Mouse (Mus musculus): Measurements from ENCODE around the gene Zfp398. TPM values are rescaled to one million over a fixed set of nuclear protein-coding genes. Genes with fewer than 3 reads are reported as not detected.

Gene Zfp398
- total RNA-seq (2021) = 1 to 10 TPM; 6.7 to 7.0 TPM
- long read RNA-seq, experiment 1 = 0 reads
- long read RNA-seq, experiment 2, partial matches to known transcripts = 1 of 3 reads
- long read RNA-seq, experiment 2, other reads (novel, unspliced or antisense) = 2 of 3 reads

- DNase-seq = peak; percentile 98 to 99
- intact Hi-C loops (cut with DNase I) = loop anchor here (5.0 kb wide), 1 partner anchor 42 kb away; the partner anchor contains the start of gene Zfp282
Measured at GRCm38 (mm10) chr6:47835482-47835983, at the start of gene Zfp398. Gene Zfp398 (plus strand): TSS chr6:47835661.

GRCm38 (mm10) chr6:47787941-47788736 is 47.3 kb upstream of the Zfp398 start:
- DNase-seq = peak; percentile 78 to 81
- intact Hi-C loops (cut with DNase I) = no loop called here

GRCm38 (mm10) chr6:47788821-47789220 is 46.6 kb upstream of the Zfp398 start:
- intact Hi-C loops (cut with DNase I) = no loop called here
- no peak for DNase-seq

- intact Hi-C loops (cut with DNase I) = no loop called here
- no peak for DNase-seq
Measured at GRCm38 (mm10) chr6:47790745-47791144, 44.7 kb upstream of the Zfp398 start.

- intact Hi-C loops (cut with DNase I) = no loop called here
- no peak for DNase-seq
Measured at GRCm38 (mm10) chr6:47792533-47792932, 42.9 kb upstream of the Zfp398 start.

- intact Hi-C loops (cut with DNase I) = no loop called here
- DNase-seq = no peak
Measured at GRCm38 (mm10) chr6:47793284-47793683, 42.2 kb upstream of the Zfp398 start.

GRCm38 (mm10) chr6:47794106-47794830 is 41.2 kb upstream of the Zfp398 start:
- peak; percentile 22 to 42 for DNase-seq
- intact Hi-C loops (cut with DNase I) = loop anchor here (1.0 kb wide), 1 partner anchor 36 kb away; the partner anchor contains the start of gene Zfp786

GRCm38 (mm10) chr6:47799079-47799478 is 36.4 kb upstream of the Zfp398 start:
- intact Hi-C loops (cut with DNase I) = loop anchor here (1.0 kb wide), 1 partner anchor 31 kb away; the partner anchor contains the start of gene Zfp786
- DNase-seq = peak; percentile 56 to 76

GRCm38 (mm10) chr6:47805520-47805919 is 29.9 kb upstream of the Zfp398 start:
- no peak for DNase-seq
- intact Hi-C loops (cut with DNase I) = no loop called here

GRCm38 (mm10) chr6:47807419-47807818 is 28.0 kb upstream of the Zfp398 start:
- DNase-seq = no peak
- intact Hi-C loops (cut with DNase I) = no loop called here

- intact Hi-C loops (cut with DNase I) = no loop called here
- no peak for DNase-seq
Measured at GRCm38 (mm10) chr6:47808545-47808944, 26.9 kb upstream of the Zfp398 start.

GRCm38 (mm10) chr6:47809053-47809452 is 26.4 kb upstream of the Zfp398 start:
- intact Hi-C loops (cut with DNase I) = no loop called here
- no peak for DNase-seq

- no peak for DNase-seq
- intact Hi-C loops (cut with DNase I) = loop anchor here (2.0 kb wide), 1 partner anchor 13 kb away; no protein-coding TSS in a partner anchor
Measured at GRCm38 (mm10) chr6:47810181-47810580, 25.3 kb upstream of the Zfp398 start.

GRCm38 (mm10) chr6:47811324-47811723 is 24.1 kb upstream of the Zfp398 start:
- no peak for DNase-seq
- intact Hi-C loops (cut with DNase I) = loop anchor here (2.0 kb wide), 1 partner anchor 15 kb away; no protein-coding TSS in a partner anchor

GRCm38 (mm10) chr6:47812271-47812915 is 23.1 kb upstream of the Zfp398 start:
- DNase-seq = no peak
- intact Hi-C loops (cut with DNase I) = no loop called here

GRCm38 (mm10) chr6:47813257-47813878 is 22.1 kb upstream of the Zfp398 start, which contains the start of gene Pdia4:
Gene Pdia4 (minus strand): TSS chr6:47813430.
- peak; percentile 97 to 98 for DNase-seq
- intact Hi-C loops (cut with DNase I) = no loop called here

GRCm38 (mm10) chr6:47816151-47816550 is 19.3 kb upstream of the Zfp398 start:
- intact Hi-C loops (cut with DNase I) = no loop called here
- DNase-seq = no peak

GRCm38 (mm10) chr6:47818721-47819120 is 16.7 kb upstream of the Zfp398 start:
- intact Hi-C loops (cut with DNase I) = no loop called here
- no peak for DNase-seq

GRCm38 (mm10) chr6:47819626-47820325 is 15.7 kb upstream of the Zfp398 start:
- no peak for DNase-seq
- intact Hi-C loops (cut with DNase I) = no loop called here
